Mouse (Mus musculus) liver, postnatal 0 days (tissue): ENCODE results near the gene Mamstr.

Source experiments
- CTCF ChIP-seq: sonication (generic); IDR thresholded peaks from 2 replicates; pipeline ENCODE4 v1.5.1; 2016; ENCODE audit warnings: antibody characterized with exemption, low read depth
- EP300 ChIP-seq: IDR thresholded peaks from 2 replicates; pipeline ENCODE4 v1.6.1; 2016; ENCODE audit warnings: antibody characterized with exemption, low read depth, mild to moderate bottlenecking

GRCm38 (mm10) chr7:45596107-45596506 is 43.7 kb upstream of the Mamstr start:
- TF ChIP-seq CTCF (no peak), EP300 (no peak)
